Mouse (Mus musculus): ENCODE data around the gene Ppp2r3c. TPM values are rescaled to one million over a fixed set of nuclear protein-coding genes. Genes with fewer than 3 reads are reported as not detected.
A peak's percentile ranks its signal among the peaks of the same experiment; 100 is the strongest.
"Not testable (repeated sequence)": the region's sequence is repeated elsewhere in the genome, so short reads cannot be mapped to it uniquely, and the experiment has no call there.

Ppp2r3c gene
- 8.9 and 10.2 TPM in 2 replicates for polyA plus RNA-seq (2012; rRNA removed)

GRCm38 (mm10) chr12:55302485-55303441 is at the start of gene Ppp2r3c:
Ppp2r3c (minus strand) TSS chr12:55302998.
- Histone ChIP-seq H3K27ac (ENCODE audit: control insufficient read depth, insufficient read depth, low read depth, low read length) (peak within 1 kb of the TSS; percentile 96), H3K4me1 (ENCODE audit: control insufficient read depth, insufficient read depth, low read length) (0 out of 2 replicates have a peak, but pooled peaks cover 2% of the 10 kb centered on the region), H3K27me3 (ENCODE audit: control insufficient read depth, insufficient read depth, low read length) (no peaks in the 10 kb centered on the region), H3K36me3 (ENCODE audit: control insufficient read depth, insufficient read depth, low read length) (peaks cover 2% of the 10 kb centered on the region), H3K4me3 (ENCODE audit: control insufficient read depth, low read depth, low read length) (peak within 1 kb of the TSS; percentile 96)
- TF ChIP-seq POLR2A (IDR thresholded peaks at IDR 0.05; ENCODE audit: control insufficient read depth, low read depth, low read length) (peak; percentile 73), CTCF (IDR thresholded peaks at IDR 0.05; ENCODE audit: control insufficient read depth, insufficient read depth, insufficient replicate concordance, low read depth, low read length) (no peak)

DNA sequence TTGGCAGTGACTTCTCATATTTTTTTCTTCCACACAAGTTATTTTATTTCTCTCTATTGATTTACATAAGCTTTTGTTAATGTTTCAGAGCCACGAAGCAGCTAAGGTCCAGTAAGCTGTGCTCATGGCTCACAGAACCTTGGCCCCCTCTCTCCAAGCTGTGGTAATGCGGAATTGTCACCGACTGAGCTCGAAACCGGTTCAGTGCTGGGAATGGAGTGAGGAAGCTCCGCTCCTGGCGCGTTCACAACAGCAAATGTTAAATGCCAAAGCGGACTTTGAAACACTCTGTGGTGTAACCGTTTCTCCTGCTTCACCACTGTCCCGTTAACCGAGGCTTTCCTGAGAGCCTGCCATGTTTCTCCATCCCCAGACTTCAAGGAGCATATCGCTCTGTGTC is 41.8 kb upstream of the Ppp2r3c start:
- TF ChIP-seq CTCF (IDR thresholded peaks at IDR 0.05; ENCODE audit: control insufficient read depth, insufficient read depth, insufficient replicate concordance, low read depth, low read length) (no peak), POLR2A (IDR thresholded peaks at IDR 0.05; ENCODE audit: control insufficient read depth, low read depth, low read length) (no peak)

DNA sequence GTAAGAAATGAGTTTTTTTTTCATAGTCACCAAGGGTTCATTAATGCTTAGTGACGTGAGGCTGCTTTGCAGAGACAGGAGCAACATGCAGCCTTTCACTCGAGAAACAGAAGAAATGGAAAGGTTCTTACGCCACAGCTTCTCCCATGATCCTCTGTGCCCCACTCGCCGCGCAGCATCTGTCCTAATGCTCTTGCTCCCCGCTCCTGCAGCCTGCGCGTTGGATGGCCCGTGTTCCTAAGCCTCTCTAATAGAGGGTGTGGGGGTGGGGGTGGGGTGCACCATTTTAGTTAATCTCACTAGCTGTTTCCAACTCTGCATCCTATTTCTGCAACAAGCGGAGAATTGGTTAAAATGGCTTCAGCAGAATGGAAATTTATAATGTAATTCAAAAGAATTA is 41.2 kb upstream of the Ppp2r3c start:
- no peak overlapping the region for H3K27ac ChIP-seq (ENCODE audit: control insufficient read depth, insufficient read depth, low read depth, low read length)
- TF ChIP-seq POLR2A (IDR thresholded peaks at IDR 0.05; ENCODE audit: control insufficient read depth, low read depth, low read length) (no peak), CTCF (IDR thresholded peaks at IDR 0.05; ENCODE audit: control insufficient read depth, insufficient read depth, insufficient replicate concordance, low read depth, low read length) (no peak)
- H3K4me3 ChIP-seq (ENCODE audit: control insufficient read depth, low read depth, low read length) = no peak overlapping the region
- H3K27me3 ChIP-seq (ENCODE audit: control insufficient read depth, insufficient read depth, low read length) = no peaks in the 10 kb centered on the region
- no peaks in the 10 kb centered on the region for H3K36me3 ChIP-seq (ENCODE audit: control insufficient read depth, insufficient read depth, low read length)
- no peaks in the 10 kb centered on the region for H3K4me1 ChIP-seq (ENCODE audit: control insufficient read depth, insufficient read depth, low read length)

More for the DNA sequence above, 41.8 kb upstream of the Ppp2r3c start:
- no peaks in the 10 kb centered on the region for H3K27me3 ChIP-seq (ENCODE audit: control insufficient read depth, insufficient read depth, low read length)
- H3K36me3 ChIP-seq (ENCODE audit: control insufficient read depth, insufficient read depth, low read length) = no peaks in the 10 kb centered on the region
- no peak overlapping the region for H3K4me3 ChIP-seq (ENCODE audit: control insufficient read depth, low read depth, low read length)
- no peaks in the 10 kb centered on the region for H3K4me1 ChIP-seq (ENCODE audit: control insufficient read depth, insufficient read depth, low read length)
- H3K27ac ChIP-seq (ENCODE audit: control insufficient read depth, insufficient read depth, low read depth, low read length) = no peak overlapping the region

- not testable (repeated sequence) for H3K36me3 ChIP-seq (ENCODE audit: control insufficient read depth, insufficient read depth, low read length); H3K27me3 ChIP-seq (ENCODE audit: control insufficient read depth, insufficient read depth, low read length); H3K4me3 ChIP-seq (ENCODE audit: control insufficient read depth, low read depth, low read length); H3K4me1 ChIP-seq (ENCODE audit: control insufficient read depth, insufficient read depth, low read length); H3K27ac ChIP-seq (ENCODE audit: control insufficient read depth, insufficient read depth, low read depth, low read length)
Measured at GRCm38 (mm10) chr12:55343045-55343444, 40.2 kb upstream of the Ppp2r3c start.

DNA sequence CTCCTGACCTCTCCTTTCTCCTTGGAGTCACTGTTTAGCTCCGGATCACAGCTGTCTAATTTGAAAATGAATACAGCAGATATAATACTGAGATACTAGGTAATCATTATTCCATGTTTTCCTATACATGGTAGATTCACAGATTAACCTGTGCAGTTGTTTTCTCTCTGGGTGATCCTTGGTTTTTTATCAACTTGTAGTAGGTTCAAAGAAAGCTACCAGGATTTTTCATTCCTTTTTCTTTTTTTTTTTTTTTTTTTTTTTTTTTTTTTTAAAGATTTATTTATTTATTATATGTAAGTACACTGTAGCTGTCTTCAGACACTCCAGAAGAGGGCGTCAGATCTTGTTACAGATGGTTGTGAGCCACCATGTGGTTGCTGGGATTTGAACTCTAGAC is 35.7 kb upstream of the Ppp2r3c start:
- not testable (repeated sequence) for H3K27ac ChIP-seq (ENCODE audit: control insufficient read depth, insufficient read depth, low read depth, low read length)

GRCm38 (mm10) chr12:55333662-55334061 is 30.9 kb upstream of the Ppp2r3c start:
- H3K27ac ChIP-seq (ENCODE audit: control insufficient read depth, insufficient read depth, low read depth, low read length) = no peak overlapping the region
- H3K36me3 ChIP-seq (ENCODE audit: control insufficient read depth, insufficient read depth, low read length) = no peaks in the 10 kb centered on the region

More for the DNA sequence above, 35.7 kb upstream of the Ppp2r3c start:
- H3K27me3 ChIP-seq (ENCODE audit: control insufficient read depth, insufficient read depth, low read length); H3K36me3 ChIP-seq (ENCODE audit: control insufficient read depth, insufficient read depth, low read length); H3K4me3 ChIP-seq (ENCODE audit: control insufficient read depth, low read depth, low read length); H3K4me1 ChIP-seq (ENCODE audit: control insufficient read depth, insufficient read depth, low read length): not testable (repeated sequence)

GRCm38 (mm10) chr12:55329351-55329750 is 26.6 kb upstream of the Ppp2r3c start:
- no peaks in the 10 kb centered on the region for H3K4me1 ChIP-seq (ENCODE audit: control insufficient read depth, insufficient read depth, low read length)
- H3K27ac ChIP-seq (ENCODE audit: control insufficient read depth, insufficient read depth, low read depth, low read length) = no peak overlapping the region
- H3K4me3 ChIP-seq (ENCODE audit: control insufficient read depth, low read depth, low read length) = no peak overlapping the region
- H3K36me3 ChIP-seq (ENCODE audit: control insufficient read depth, insufficient read depth, low read length) = no peaks in the 10 kb centered on the region
- no peak for TF ChIP-seq CTCF (IDR thresholded peaks at IDR 0.05; ENCODE audit: control insufficient read depth, insufficient read depth, insufficient replicate concordance, low read depth, low read length)
- no peak for TF ChIP-seq POLR2A (IDR thresholded peaks at IDR 0.05; ENCODE audit: control insufficient read depth, low read depth, low read length)
- H3K27me3 ChIP-seq (ENCODE audit: control insufficient read depth, insufficient read depth, low read length) = no peaks in the 10 kb centered on the region

More at GRCm38 (mm10) chr12:55333662-55334061, 30.9 kb upstream of the Ppp2r3c start:
- H3K4me1 ChIP-seq (ENCODE audit: control insufficient read depth, insufficient read depth, low read length) = no peaks in the 10 kb centered on the region
- TF ChIP-seq CTCF (IDR thresholded peaks at IDR 0.05; ENCODE audit: control insufficient read depth, insufficient read depth, insufficient replicate concordance, low read depth, low read length) (no peak), POLR2A (IDR thresholded peaks at IDR 0.05; ENCODE audit: control insufficient read depth, low read depth, low read length) (no peak)
- H3K4me3 ChIP-seq (ENCODE audit: control insufficient read depth, low read depth, low read length) = no peak overlapping the region
- H3K27me3 ChIP-seq (ENCODE audit: control insufficient read depth, insufficient read depth, low read length) = no peaks in the 10 kb centered on the region

All from testis, adult 2 months (tissue).